Mouse (Mus musculus): ENCODE measurements around the gene Rpl39l. TPM values are rescaled to one million over a fixed set of nuclear protein-coding genes. Genes with fewer than 3 reads are reported as not detected.
"Not testable (repeated sequence)": the region's sequence is repeated elsewhere in the genome, so short reads cannot be mapped to it uniquely, and the experiment has no call there.

Gene Rpl39l
- polyA plus RNA-seq, 1 experiment = not detected

DNA sequence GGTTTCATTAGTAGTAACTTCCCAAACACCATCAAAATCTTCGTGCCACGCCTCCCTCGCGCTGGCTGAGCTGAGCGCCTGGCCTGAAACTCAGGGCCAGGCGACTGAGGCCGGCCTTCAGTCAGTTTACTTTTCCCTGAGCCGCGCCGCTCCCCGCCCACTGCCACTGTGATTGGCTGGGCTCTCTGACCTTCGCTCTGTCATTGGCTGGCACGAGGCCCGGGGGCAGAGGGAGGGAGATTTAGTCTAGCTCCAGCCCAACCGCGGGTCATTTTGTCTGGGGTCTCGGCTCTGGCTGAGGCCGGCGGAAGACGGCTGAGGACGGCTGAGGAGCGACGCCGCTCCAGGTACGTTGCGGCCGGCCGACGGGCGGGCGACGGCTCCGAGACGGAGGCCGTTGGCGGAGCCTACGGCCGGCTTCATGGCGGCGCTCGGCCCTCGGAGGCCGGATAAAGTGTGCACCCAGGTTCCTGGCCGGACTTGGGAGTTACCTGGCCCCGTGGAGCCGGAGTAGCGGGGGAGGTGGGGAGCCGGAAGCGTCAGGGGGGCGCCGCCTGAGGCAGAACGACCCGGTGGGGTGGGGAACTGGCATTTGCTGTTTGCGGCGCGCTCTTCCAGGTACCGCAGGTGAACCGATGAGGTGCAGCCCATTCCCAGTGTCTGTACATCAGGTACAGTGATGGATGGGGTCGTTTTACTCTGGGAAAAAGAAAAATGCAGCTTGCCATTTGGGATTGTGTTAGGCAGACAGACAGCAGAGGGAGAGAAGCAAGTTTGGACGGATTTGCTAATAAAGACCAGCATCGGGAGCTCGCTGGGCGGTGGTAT is 22.9 kb downstream of the Rpl39l start, which contains the start of gene Atf7ip2:
Atf7ip2 (plus strand) TSS at position 34 of the 828 bp plus-strand sequence.
- Histone ChIP-seq H3K9me3 (peaks cover 25% of the 10 kb centered on the region), H3K4me1 (peaks cover 8% of the 10 kb centered on the region; the same call in 1 of the 2 replicates), H3K36me3 (replicated peaks; ENCODE audit: low read length) (no peaks in the 10 kb centered on the region), H3K4me3 (replicated peaks) (peak within 1 kb of the TSS; percentile 83), H3K27me3 (replicated peaks) (peaks cover 23% of the 10 kb centered on the region)
- TF ChIP-seq GATA1 (IDR thresholded peaks at IDR 0.05; ENCODE audit: borderline replicate concordance, low read length) = no peak
- no peak for TF ChIP-seq FLI1 (IDR thresholded peaks at IDR 0.05; ENCODE audit: low read length)

DNA sequence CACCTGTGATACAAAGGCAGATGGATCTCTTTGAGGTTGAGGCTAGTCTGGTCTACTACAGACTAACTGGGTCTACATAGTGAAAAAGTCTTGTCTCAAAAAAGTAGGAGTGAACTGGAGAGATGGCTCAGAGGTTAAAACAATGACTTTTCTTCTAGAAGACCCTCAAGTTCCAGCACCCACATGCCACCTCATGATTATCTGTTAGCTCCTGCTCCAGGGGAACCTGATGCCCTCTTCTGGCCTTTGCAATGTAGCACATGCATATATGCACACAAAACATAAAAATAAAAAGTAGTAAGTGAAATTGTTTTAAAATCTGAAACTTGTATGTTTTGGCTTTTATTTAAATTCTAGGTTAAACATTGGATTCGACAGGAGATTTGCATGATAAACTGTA is 38.8 kb downstream of the Rpl39l start:
- Histone ChIP-seq H3K4me1 (no peaks in the 10 kb centered on the region), H3K36me3 (replicated peaks; ENCODE audit: low read length) (no peaks in the 10 kb centered on the region)
- TF ChIP-seq FLI1 (IDR thresholded peaks at IDR 0.05; ENCODE audit: low read length) (no peak), GATA1 (IDR thresholded peaks at IDR 0.05; ENCODE audit: borderline replicate concordance, low read length) (no peak)

DNA sequence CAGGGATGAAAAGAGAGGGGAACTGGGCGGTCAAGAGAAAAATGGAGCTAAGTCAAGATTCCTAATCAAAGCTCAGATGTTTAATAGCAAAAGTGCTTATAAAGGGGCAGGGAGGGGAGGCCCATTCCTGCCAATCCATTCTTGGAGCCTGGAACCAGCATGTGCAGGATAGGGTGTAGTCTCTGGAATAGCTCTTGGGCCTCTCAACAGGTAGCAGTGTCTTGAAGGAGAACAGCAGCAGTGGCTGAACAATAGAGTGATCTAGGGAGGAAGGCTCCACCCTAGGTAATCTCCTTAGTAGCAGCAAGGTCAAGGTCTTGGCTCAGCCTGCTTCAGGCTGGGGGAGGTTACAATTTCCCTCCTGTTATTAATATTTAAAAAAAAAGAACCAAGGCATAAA is 46.3 kb downstream of the Rpl39l start:
- H3K4me3 ChIP-seq (replicated peaks); H3K36me3 ChIP-seq (replicated peaks; ENCODE audit: low read length); H3K9me3 ChIP-seq; H3K4me1 ChIP-seq; H3K27me3 ChIP-seq (replicated peaks): not testable (repeated sequence)

More for the DNA sequence above, 38.8 kb downstream of the Rpl39l start:
- Histone ChIP-seq H3K4me3 (replicated peaks) (no peak overlapping the region), H3K27me3 (replicated peaks) (no peaks in the 10 kb centered on the region), H3K9me3 (no peaks in the 10 kb centered on the region)

DNA sequence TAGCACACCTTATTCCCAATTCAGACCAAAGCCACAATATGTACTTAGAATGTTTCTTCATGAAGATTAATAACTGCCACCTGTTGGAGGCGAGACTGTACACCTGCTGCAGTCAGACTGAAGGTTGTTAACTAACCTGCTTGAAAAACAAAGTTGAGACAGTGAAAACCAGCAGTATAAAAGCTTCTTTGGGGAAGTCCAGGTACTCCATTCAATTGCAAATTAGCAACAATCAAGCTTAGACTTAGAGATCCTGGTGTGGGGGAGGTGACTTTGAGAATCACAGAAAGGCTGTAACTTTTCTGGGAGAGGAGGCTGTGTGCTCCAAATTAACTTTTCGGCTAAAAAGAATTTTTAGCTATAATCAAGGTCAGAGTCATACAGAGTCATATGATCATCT is 47.0 kb downstream of the Rpl39l start:
- not testable (repeated sequence) for H3K4me1 ChIP-seq; H3K36me3 ChIP-seq (replicated peaks; ENCODE audit: low read length); H3K4me3 ChIP-seq (replicated peaks); H3K27me3 ChIP-seq (replicated peaks); H3K9me3 ChIP-seq

Other genes with a start within 250 kb of the Rpl39l start
- not detected in 2 replicates for gene Grin2a, start 174.7 kb upstream of the Rpl39l start, polyA plus RNA-seq (2012; ENCODE audit: insufficient read depth, low replicate concordance)
- not detected in 2 replicates for gene Atf7ip2, start 22.5 kb downstream of the Rpl39l start, polyA plus RNA-seq (2012; ENCODE audit: insufficient read depth, low replicate concordance)
- 0.06 TPM in 1 of 2 replicates, not detected in the other for gene Emp2, start 143.7 kb downstream of the Rpl39l start, polyA plus RNA-seq (2012; ENCODE audit: insufficient read depth, low replicate concordance)
- gene Tekt5, start 225.3 kb downstream of the Rpl39l start, polyA plus RNA-seq (2012; ENCODE audit: insufficient read depth, low replicate concordance) = not detected in 2 replicates
- gene Nubp1, start 241.7 kb downstream of the Rpl39l start, polyA plus RNA-seq (2012; ENCODE audit: insufficient read depth, low replicate concordance) = 7.9 and 20.5 TPM in 2 replicates

Measured in megakaryocyte, embryonic 14.5 days (primary cell).